Mouse (Mus musculus) lung, postnatal 10 days (tissue): Measurements from ENCODE around the gene Gm4216.
"Not testable (repeated sequence)": the region's sequence is repeated elsewhere in the genome, so short reads cannot be mapped to it uniquely, and the experiment has no call there.

Experiments
- DNase-seq: peaks from one replicate; pipeline ENCODE4 v3.0.0; 2021

Gm4216 gene

DNA sequence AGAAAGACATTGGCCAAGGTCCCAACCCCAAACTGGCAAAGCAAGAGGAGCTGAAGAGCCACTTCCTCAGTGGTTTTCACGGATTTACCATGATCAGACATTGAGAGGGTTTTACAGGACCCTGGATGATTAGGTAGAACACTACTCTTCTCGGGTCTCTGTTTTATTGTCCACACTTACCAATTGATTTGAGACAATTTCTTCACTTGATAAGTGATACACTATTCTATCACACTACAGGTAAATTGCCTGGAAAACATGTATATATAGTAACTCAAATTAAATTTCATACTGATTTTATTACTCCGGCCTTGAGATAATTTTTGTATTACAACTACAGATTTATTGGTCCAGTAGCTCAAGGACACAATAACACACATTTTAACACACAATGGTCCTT lies at the start of gene Gm4216:
TSS of gene Gm4216 (minus strand) at position 101 of the 400 bp plus-strand sequence.
- DNase-seq, result not testable (repeated sequence)

DNA sequence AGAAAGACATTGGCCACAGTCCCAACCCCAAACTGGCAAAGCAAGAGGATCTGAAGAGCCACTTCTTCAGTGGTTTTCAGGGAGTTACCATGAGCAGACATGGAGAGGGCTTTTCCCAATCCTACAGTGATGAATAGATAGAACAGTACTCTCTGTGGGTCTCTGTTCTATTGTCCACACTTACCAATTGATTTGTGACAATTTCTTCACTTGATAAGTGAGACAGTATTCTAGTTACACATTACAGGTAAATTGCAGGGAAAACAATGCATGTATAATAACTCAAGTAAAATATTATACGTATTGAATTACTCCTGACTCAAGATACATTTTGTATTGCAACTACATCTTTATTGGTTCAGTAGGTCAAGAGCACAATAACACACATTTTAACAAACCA lies 47.6 kb upstream of the Gm4216 start, which contains the start of gene Gm8720:
TSS of gene Gm8720 (minus strand) at position 101 of the 400 bp plus-strand sequence.
- DNase-seq, result not testable (repeated sequence)

- DNase-seq, result not testable (repeated sequence)
Measured at GRCm38 (mm10) chr7:23055240-23055639, 35.5 kb upstream of the Gm4216 start, which contains the start of gene Vmn1r163. Gene Vmn1r163 (plus strand): TSS chr7:23055540.

DNA sequence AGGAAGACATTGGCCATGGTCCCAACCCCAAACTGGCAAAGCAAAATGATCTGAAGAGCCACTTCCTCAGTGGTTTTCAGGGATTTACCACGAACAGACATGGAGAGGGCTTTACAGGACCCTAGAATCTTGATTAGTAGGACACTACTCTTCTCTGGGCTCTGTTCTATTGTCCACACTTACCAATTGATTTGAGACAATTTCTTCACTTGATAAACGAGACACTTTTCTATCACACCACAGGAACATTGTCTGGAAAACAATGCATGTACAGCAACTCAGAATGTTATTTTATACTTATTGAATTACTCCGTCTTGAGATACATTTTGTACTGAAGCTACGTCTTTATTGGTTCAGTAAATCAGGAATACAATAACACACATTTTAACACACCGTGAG lies 35.1 kb downstream of the Gm4216 start, which contains the start of gene Gm4214:
TSS of gene Gm4214 (minus strand) at position 101 of the 400 bp plus-strand sequence.
- DNase-seq, result not testable (repeated sequence)
